Comparison of ENCODE assay signal across 16 mouse cellular contexts in genomic region chr15:95850546-95850945, GRCm38 (mm10). TPM values are rescaled to one million over a fixed set of nuclear protein-coding genes. Genes with fewer than 3 reads are reported as not detected.
DNase-seq lines count a peak whose midpoint lies in the region; ATAC-seq and TF ChIP-seq lines count a peak whose summit lies in the region.
"Had no signal": no experiment of that assay in that cellular context is flagged by ENCODE, and none has a peak within 500 bp of the region (broad histone marks: within the 10 kb centered on the region; RNA-seq: fewer than 3 reads in every experiment).

No protein-coding gene starts in this region.

- peak; percentile 76 to 79; a peak in 3 of 4 replicates for ATAC-seq in hematopoietic stem cell, adult 5-6 weeks (replicated peaks in 1 of 2; ENCODE audit: insufficient read depth in 1 of 2, low FRiP score in 2 of 2, low TSS enrichment in 1 of 2, low read depth in 1 of 2, poor library complexity in 2 of 2, severe bottlenecking in 2 of 2)
- peak; percentile 90 for ATAC-seq in megakaryocyte, adult 5-6 weeks (ENCODE audit: poor library complexity, severe bottlenecking)
- no peak for ATAC-seq in hindbrain, postnatal 0 days

- no peaks in the 10 kb centered on the region for H3K27me3 ChIP-seq in MEL (ENCODE audit: control insufficient read depth in 1 of 2, insufficient read depth in 2 of 2, low read length in 2 of 2)
- no peaks in the 10 kb centered on the region for H3K27me3 ChIP-seq in hindbrain, postnatal 0 days (ENCODE audit: insufficient read depth, low read length)
- H3K27me3 ChIP-seq: hindbrain, embryonic 13.5 days had no signal

- DNase-seq in B cell, adult 2 months, result peak; percentile 18 to 21
- DNase-seq in MEL (ENCODE audit: low read depth, low spot score), result peak; percentile 91
- no peak for DNase-seq in kidney, postnatal 14 days
- DNase-seq in gastrocnemius, postnatal 14 days, result no peak
- no peak for DNase-seq in hindbrain, postnatal 0 days (ENCODE audit: low spot score)
- DNase-seq in gastrocnemius, adult 8-10 months (ENCODE audit: low spot score in 2 of 2), result no peak
- DNase-seq: adrenal gland, adult 8-10 months; cerebellum, adult 9-11 months; heart, adult 2 months; kidney, adult 8-10 months; midbrain, embryonic 14.5 days had no signal

- intact Hi-C loops in gastrocnemius, postnatal 14 days (cut with DNase I; ENCODE audit: low total_unique reads), result no loop called here

- H3K36me3 ChIP-seq in MEL (ENCODE audit: control insufficient read depth in 1 of 2, insufficient read depth in 2 of 2, low read length in 2 of 2), result peaks cover 0 to 41% of the 10 kb centered on the region in 2 experiments; a peak in 2 of 4 replicates
- no peaks in the 10 kb centered on the region for H3K36me3 ChIP-seq in hindbrain, postnatal 0 days (ENCODE audit: insufficient read depth, low read length)
- H3K36me3 ChIP-seq: embryonic facial prominence, embryonic 10.5 days; hindbrain, embryonic 13.5 days had no signal

- H3K4me1 ChIP-seq in MEL (ENCODE audit: control insufficient read depth in 1 of 2, insufficient read depth in 2 of 2, low read length in 2 of 2), result peaks cover 10 to 33% of the 10 kb centered on the region in 2 experiments
- H3K4me1 ChIP-seq in hindbrain, postnatal 0 days (ENCODE audit: insufficient read depth, low read length), result no peaks in the 10 kb centered on the region

- no peak overlapping the region for H3K4me2 ChIP-seq in hindbrain, postnatal 0 days (ENCODE audit: low read depth, low read length)
- H3K4me2 ChIP-seq: hindbrain, embryonic 13.5 days had no signal

- no peak overlapping the region for H3K4me3 ChIP-seq in MEL (ENCODE audit: control insufficient read depth in 1 of 2, insufficient read depth in 1 of 2, low read depth in 2 of 2, low read length in 2 of 2)
- no peak overlapping the region for H3K4me3 ChIP-seq in hindbrain, postnatal 0 days (ENCODE audit: low read length)
- H3K4me3 ChIP-seq: embryonic facial prominence, embryonic 10.5 days; heart, adult 2 months; hindbrain, embryonic 13.5 days; layer of hippocampus, adult 2 months had no signal

- no peak for TF ChIP-seq POLR2A in MEL (IDR thresholded peaks at IDR 0.05; ENCODE audit: control insufficient read depth in 1 of 2, insufficient read depth in 1 of 2, low read depth in 1 of 2, low read length in 2 of 2, poor library complexity in 1 of 2)

- H3K9ac ChIP-seq in MEL (ENCODE audit: control insufficient read depth, low read depth, low read length, poor library complexity, severe bottlenecking), result no peak overlapping the region
- no peak overlapping the region for H3K9ac ChIP-seq in hindbrain, postnatal 0 days (replicated peaks; ENCODE audit: low read length)
- H3K9ac ChIP-seq: hindbrain, embryonic 13.5 days had no signal

- WGBS in hindbrain, postnatal 0 days, result 88% methylated on average over 5 of the region's 5 CpGs

- no peak for TF ChIP-seq CTCF in MEL (IDR thresholded peaks at IDR 0.05 in 2 of 3, conservative IDR thresholded peaks at IDR 0.05 in 1 of 3; ENCODE audit: control insufficient read depth in 1 of 3, insufficient read depth in 1 of 3, low read depth in 2 of 3, low read length in 3 of 3, poor library complexity in 1 of 3, severe bottlenecking in 1 of 3)
- TF ChIP-seq CTCF in hindbrain, postnatal 0 days (IDR thresholded peaks at IDR 0.05; ENCODE audit: low read depth), result no peak

- peak overlapping the region; percentile 74 for H3K27ac ChIP-seq in MEL (ENCODE audit: control insufficient read depth, low read depth, low read length)
- no peak overlapping the region for H3K27ac ChIP-seq in hindbrain, postnatal 0 days
- H3K27ac ChIP-seq: embryonic facial prominence, embryonic 10.5 days; heart, adult 2 months; hindbrain, embryonic 13.5 days; layer of hippocampus, adult 2 months had no signal

- no peak for TF ChIP-seq RAD21 in MEL (IDR thresholded peaks at IDR 0.05; ENCODE audit: low read depth, low read length)

- TF ChIP-seq EP300 in MEL (IDR thresholded peaks at IDR 0.05; ENCODE audit: low read depth in 1 of 2, low read length in 2 of 2), result peak; percentile 87 to 89

- H3K79me2 ChIP-seq in MEL (ENCODE audit: control insufficient read depth, insufficient read depth, low read length, poor library complexity), result peaks cover 41% of the 10 kb centered on the region

- no peaks in the 10 kb centered on the region for H3K9me3 ChIP-seq in MEL (replicated peaks; ENCODE audit: insufficient read depth, low read length)
- H3K9me3 ChIP-seq in hindbrain, postnatal 0 days (ENCODE audit: low read length), result no peaks in the 10 kb centered on the region
- H3K9me3 ChIP-seq: embryonic facial prominence, embryonic 10.5 days; hindbrain, embryonic 13.5 days had no signal

TF ChIP-seq in MEL, 35 proteins besides CTCF, POLR2A, EP300 and RAD21:
- TF ChIP-seq SIN3A (IDR thresholded peaks at IDR 0.05; ENCODE audit: low read length) (peak; percentile 94), ZKSCAN1 (IDR thresholded peaks at IDR 0.05; ENCODE audit: low read depth, low read length) (no peak), MAX (IDR thresholded peaks at IDR 0.05; ENCODE audit: low read length) (peak; percentile 88), KAT2A (conservative IDR thresholded peaks at IDR 0.05; ENCODE audit: low read depth, low read length) (0 out of 2 replicates have a peak, but pooled peaks have one; percentile 9), BHLHE40 (IDR thresholded peaks at IDR 0.05; ENCODE audit: borderline replicate concordance, low read depth, low read length) (peak; percentile 59), TBP (IDR thresholded peaks at IDR 0.05; ENCODE audit: low read depth, low read length) (0 out of 2 replicates have a peak, but pooled peaks have one; percentile 17), USF2 (IDR thresholded peaks at IDR 0.05; ENCODE audit: borderline replicate concordance in 1 of 2, insufficient read depth in 1 of 2, low read depth in 1 of 2, low read length in 2 of 2) (no peak), MEF2A (IDR thresholded peaks at IDR 0.05; ENCODE audit: extremely low read depth, insufficient replicate concordance, low read depth, low read length, poor library complexity, severe bottlenecking) (no peak), UBTF (IDR thresholded peaks at IDR 0.05; ENCODE audit: borderline replicate concordance, insufficient read depth, low read depth, low read length) (no peak), E2F4 (IDR thresholded peaks at IDR 0.05; ENCODE audit: borderline replicate concordance, low read depth, low read length) (no peak), HCFC1 (IDR thresholded peaks at IDR 0.05; ENCODE audit: low read depth, low read length) (no peak), NRF1 (IDR thresholded peaks at IDR 0.05; ENCODE audit: insufficient read depth, low read depth, low read length, poor library complexity, severe bottlenecking) (no peak), MXI1 (IDR thresholded peaks at IDR 0.05; ENCODE audit: low read depth, low read length) (peak; percentile 92), GATA1 (IDR thresholded peaks at IDR 0.05; ENCODE audit: low read depth, low read length) (peak; percentile 88), MYB (IDR thresholded peaks at IDR 0.05; ENCODE audit: low read depth, low read length) (peak; percentile 53; the same call in 1 of the 2 replicates), MAFK (IDR thresholded peaks at IDR 0.05; ENCODE audit: borderline replicate concordance, low read depth, low read length) (peak; percentile 21; the same call in 1 of the 2 replicates), CHD1 (IDR thresholded peaks at IDR 0.05; ENCODE audit: low read depth, low read length) (no peak), USF1 (IDR thresholded peaks at IDR 0.05; ENCODE audit: low read depth, low read length) (peak; percentile 45; the same call in 1 of the 2 replicates), ZNF384 (IDR thresholded peaks at IDR 0.05; ENCODE audit: low read depth, low read length) (no peak), GABPA (IDR thresholded peaks at IDR 0.05; ENCODE audit: low read depth, low read length) (no peak), JUND (IDR thresholded peaks at IDR 0.05; ENCODE audit: low read depth, low read length) (no peak), POLR2AphosphoS5 (IDR thresholded peaks at IDR 0.05; ENCODE audit: borderline replicate concordance, low read depth, low read length) (no peak), ETS1 (IDR thresholded peaks at IDR 0.05; ENCODE audit: low read depth, low read length) (peak; percentile 89), POLR2AphosphoS2 (IDR thresholded peaks at IDR 0.05; ENCODE audit: low read length) (no peak), ELF1 (IDR thresholded peaks at IDR 0.05; ENCODE audit: low read depth, low read length) (no peak), RCOR1 (IDR thresholded peaks at IDR 0.05; ENCODE audit: low read depth, low read length) (peak; percentile 64; the same call in 1 of the 2 replicates), TAL1 (IDR thresholded peaks at IDR 0.05; ENCODE audit: low read length) (peak; percentile 88), NELFE (IDR thresholded peaks at IDR 0.05; ENCODE audit: low read depth, low read length) (no peak), TCF12 (IDR thresholded peaks at IDR 0.05; ENCODE audit: low read depth, low read length) (peak; percentile 87), SMC3 (IDR thresholded peaks at IDR 0.05; ENCODE audit: low read depth, low read length) (no peak), MAZ (IDR thresholded peaks at IDR 0.05; ENCODE audit: low read depth, low read length) (no peak), CHD2 (IDR thresholded peaks at IDR 0.05; ENCODE audit: low read length) (peak; percentile 56), ZMIZ1 (IDR thresholded peaks at IDR 0.05; ENCODE audit: low read depth, low read length) (no peak), ZC3H11A (IDR thresholded peaks at IDR 0.05; ENCODE audit: low read depth, low read length) (no peak), MYC (IDR thresholded peaks at IDR 0.05; ENCODE audit: low read depth, low read length) (peak; percentile 95)

RNA-seq across cellular contexts. Expression of gene Ano6, which starts 59.9 kb away (rescaled TPM):
- 66.6 and 69.4 TPM in 2 replicates for total RNA-seq in MEL (2012; rRNA removed)
- 10 to 100 TPM; 54.8 to 61.4 TPM for polyA plus RNA-seq in MEL (2012; ENCODE audit: insufficient read depth in 1 of 2, insufficient read length in 2 of 2, low read depth in 1 of 2, low replicate concordance in 2 of 2, missing spikeins in 1 of 2)
- 33.6 and 35.1 TPM in 2 replicates for total RNA-seq in hematopoietic stem cell, adult 5-6 weeks (2017)
- total RNA-seq in megakaryocyte, adult 5-6 weeks (2015), result 32.6 and 39.0 TPM in 2 replicates
- total RNA-seq in megakaryocyte, adult 5-6 weeks (2017), result 46.7 and 47.2 TPM in 2 replicates
- total RNA-seq in gastrocnemius, postnatal 14 days (2021), result 10 to 100 TPM; 41.5 to 51.9 TPM
- total RNA-seq in hindbrain, postnatal 0 days (2014; rRNA removed), result 28.9 and 34.3 TPM in 2 replicates
- 19.2 and 21.5 TPM in 2 replicates for polyA plus RNA-seq in hindbrain, postnatal 0 days (2015; fragmentation: Nextera tagmentation; extraction: Ambion mirVana)
- 10 to 100 TPM; 35.0 to 44.7 (median 40.1) TPM for total RNA-seq in gastrocnemius, adult 8-10 months (2022)

Comparison
In these comparisons a context has a peak if more than half of its experiments do, and no peak if none do; other contexts are left out.
1. DNase-seq: peak in B cell, adult 2 months (2 of 2) and MEL (single experiment); none in kidney, postnatal 14 days (single experiment), gastrocnemius, postnatal 14 days (single experiment), hindbrain, postnatal 0 days (single experiment) and gastrocnemius, adult 8-10 months (0 of 2).